Mouse (Mus musculus) E14TG2a.4 (cell line): ENCODE results near the gene Mast4.

Experiments used
- H3K27me3 ChIP-seq: 2 replicates; pipeline ENCODE4 v1.6.1; 2014; ENCODE audit warnings: low read length, control low read depth; ENCODE audit not compliant: insufficient read depth
- H3K36me3 ChIP-seq: 2 replicates; pipeline ENCODE4 v1.6.1; 2014; ENCODE audit warnings: low read length, control low read depth; ENCODE audit not compliant: insufficient read depth
- H3K4me1 ChIP-seq: replicated peaks from 2 replicates; pipeline ENCODE4 v1.6.1; 2014; ENCODE audit warnings: low read depth, low read length, control low read depth
- H3K4me3 ChIP-seq: replicated peaks from 2 replicates; pipeline ENCODE4 v1.5.1; 2014; ENCODE audit warnings: mild to moderate bottlenecking, low read length
- H3K9me3 ChIP-seq: 2 replicates; pipeline ENCODE4 v1.6.1; 2014; ENCODE audit warnings: low read length, control low read depth
- CTCF ChIP-seq: conservative IDR thresholded peaks from 2 replicates; pipeline ENCODE4 v1.5.1; 2014; ENCODE audit warnings: low read length
- NANOG ChIP-seq: IDR thresholded peaks from 2 replicates; pipeline ENCODE4 v1.6.1; 2014; ENCODE audit warnings: borderline replicate concordance, low read length, mixed read lengths
- POU5F1 ChIP-seq: IDR thresholded peaks from 2 replicates; pipeline ENCODE4 v1.6.1; 2014; ENCODE audit warnings: low read length, borderline replicate concordance

Gene Mast4

DNA sequence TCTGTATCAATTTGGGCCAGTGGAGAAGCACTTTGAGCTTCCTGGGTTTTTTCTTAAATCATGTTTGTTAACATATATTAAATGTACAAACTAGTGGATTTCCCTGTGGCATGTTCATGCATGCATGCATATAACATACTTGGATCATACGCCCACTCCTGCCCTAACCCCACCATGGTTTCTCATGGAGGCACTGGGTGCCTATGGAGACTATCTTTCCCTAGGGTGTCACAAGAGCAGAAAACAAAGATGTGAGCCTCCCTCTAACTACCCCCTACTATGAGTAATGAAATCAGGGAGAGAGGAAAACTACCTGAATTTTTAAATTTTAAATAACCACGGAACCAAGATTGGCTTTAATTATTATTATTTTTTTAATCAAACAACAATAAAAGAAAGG lies 32.2 kb downstream of the Mast4 start:
- Histone ChIP-seq H3K27me3 (no peaks in the 10 kb centered on the region), H3K36me3 (no peaks in the 10 kb centered on the region), H3K4me1 (peaks cover 20% of the 10 kb centered on the region), H3K9me3 (no peaks in the 10 kb centered on the region), H3K4me3 (no peak overlapping the region)
- TF ChIP-seq NANOG (no peak), CTCF (no peak), POU5F1 (no peak)

DNA sequence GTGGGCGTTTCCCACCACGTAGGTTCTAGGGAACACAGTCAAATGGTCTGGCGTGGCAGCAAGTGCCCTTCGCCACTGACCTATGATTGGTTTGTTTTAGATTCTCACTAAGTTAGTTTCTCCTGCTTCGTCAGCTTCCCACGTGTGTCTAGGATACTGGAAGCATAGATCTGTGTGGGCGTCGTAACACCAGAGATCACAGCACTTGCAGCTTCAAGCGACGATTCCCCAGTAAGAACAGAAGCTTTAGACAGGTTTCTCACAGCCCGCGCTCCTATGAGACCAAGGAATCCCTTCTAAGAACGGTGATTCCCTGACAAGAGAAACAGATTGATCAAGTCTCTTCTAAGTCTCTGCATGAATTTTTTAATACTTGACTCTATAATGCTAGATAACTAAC lies 39.9 kb downstream of the Mast4 start:
- no peak for TF ChIP-seq CTCF
- TF ChIP-seq NANOG: no peak
- no peak for TF ChIP-seq POU5F1
- no peaks in the 10 kb centered on the region for H3K27me3 ChIP-seq
- no peak overlapping the region for H3K4me3 ChIP-seq
- H3K4me1 ChIP-seq: no peaks in the 10 kb centered on the region
- peaks cover 5% of the 10 kb centered on the region for H3K9me3 ChIP-seq
- H3K36me3 ChIP-seq: no peaks in the 10 kb centered on the region

GRCm38 (mm10) chr13:103293121-103293520 lies 41.2 kb downstream of the Mast4 start:
- Histone ChIP-seq H3K9me3 (peaks cover 5% of the 10 kb centered on the region), H3K4me1 (no peaks in the 10 kb centered on the region), H3K4me3 (no peak overlapping the region), H3K27me3 (no peaks in the 10 kb centered on the region), H3K36me3 (no peaks in the 10 kb centered on the region)
- TF ChIP-seq NANOG: no peak
- TF ChIP-seq POU5F1: no peak
- no peak for TF ChIP-seq CTCF

DNA sequence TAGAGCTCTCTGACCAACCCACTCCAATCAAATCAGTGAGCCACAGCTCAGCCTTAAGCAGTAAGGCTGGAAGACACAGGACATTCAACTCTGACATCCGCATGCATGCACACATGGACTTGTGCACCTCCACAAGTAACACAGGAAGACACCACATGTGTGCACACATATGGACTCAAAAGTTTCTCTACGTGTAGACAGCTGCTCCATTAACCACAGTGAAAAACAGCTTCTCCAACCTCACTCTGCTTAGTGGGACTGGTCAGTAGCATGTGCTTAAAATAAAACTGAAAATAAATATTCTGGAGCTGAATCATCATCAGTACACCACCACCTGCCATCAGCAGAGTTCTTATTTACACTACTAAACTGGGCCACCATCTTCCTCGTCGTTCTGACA lies 43.2 kb downstream of the Mast4 start:
- H3K9me3 ChIP-seq: peaks cover 5% of the 10 kb centered on the region
- no peaks in the 10 kb centered on the region for H3K27me3 ChIP-seq
- TF ChIP-seq CTCF (no peak), NANOG (no peak), POU5F1 (no peak)
- H3K4me1 ChIP-seq: no peaks in the 10 kb centered on the region
- no peaks in the 10 kb centered on the region for H3K36me3 ChIP-seq
- H3K4me3 ChIP-seq: no peak overlapping the region

DNA sequence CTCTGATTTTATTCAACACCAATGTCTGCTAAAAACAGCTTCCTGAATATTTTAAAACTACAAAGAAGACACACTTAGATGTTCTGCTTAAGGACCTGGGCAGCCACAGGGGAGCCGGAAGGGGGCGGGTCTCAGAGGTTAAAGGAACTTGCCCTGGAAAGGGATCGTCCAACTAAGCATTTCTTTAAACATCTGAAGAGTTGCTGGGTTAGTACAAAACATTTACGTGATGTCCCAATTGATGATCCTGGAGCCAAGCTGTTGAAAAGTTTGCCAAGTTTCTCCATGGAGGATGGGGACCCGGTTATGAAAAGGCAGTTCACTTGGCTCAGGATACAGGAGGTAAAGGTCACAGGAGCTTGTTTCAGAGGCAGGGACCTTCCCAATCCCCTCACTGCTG lies 48.5 kb downstream of the Mast4 start:
- Histone ChIP-seq H3K4me1 (no peaks in the 10 kb centered on the region), H3K36me3 (no peaks in the 10 kb centered on the region), H3K27me3 (no peaks in the 10 kb centered on the region), H3K4me3 (no peak overlapping the region), H3K9me3 (no peaks in the 10 kb centered on the region)
- no peak for TF ChIP-seq CTCF

DNA sequence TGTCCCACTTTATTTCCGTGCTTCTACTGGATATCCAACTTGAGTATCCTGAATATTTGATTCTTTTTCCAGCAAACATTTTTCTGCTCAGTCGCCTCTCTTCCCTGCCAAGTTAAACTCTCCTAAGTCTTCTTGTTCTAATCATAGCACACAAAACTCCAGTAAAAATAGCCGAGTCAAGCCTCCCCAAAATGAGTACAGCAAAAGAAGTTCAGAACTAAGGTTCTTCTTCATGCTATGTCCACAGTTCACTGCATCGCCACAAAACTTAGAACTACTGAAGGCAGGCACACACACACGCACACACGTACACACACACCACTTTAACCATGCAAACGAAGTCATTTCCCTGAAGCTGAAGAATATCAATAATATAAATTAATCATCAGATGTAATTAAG lies 49.3 kb downstream of the Mast4 start:
- Histone ChIP-seq H3K27me3 (no peaks in the 10 kb centered on the region), H3K9me3 (no peaks in the 10 kb centered on the region), H3K4me3 (no peak overlapping the region), H3K4me1 (no peaks in the 10 kb centered on the region), H3K36me3 (no peaks in the 10 kb centered on the region)
- TF ChIP-seq POU5F1: no peak
- TF ChIP-seq NANOG: no peak
- no peak for TF ChIP-seq CTCF

DNA sequence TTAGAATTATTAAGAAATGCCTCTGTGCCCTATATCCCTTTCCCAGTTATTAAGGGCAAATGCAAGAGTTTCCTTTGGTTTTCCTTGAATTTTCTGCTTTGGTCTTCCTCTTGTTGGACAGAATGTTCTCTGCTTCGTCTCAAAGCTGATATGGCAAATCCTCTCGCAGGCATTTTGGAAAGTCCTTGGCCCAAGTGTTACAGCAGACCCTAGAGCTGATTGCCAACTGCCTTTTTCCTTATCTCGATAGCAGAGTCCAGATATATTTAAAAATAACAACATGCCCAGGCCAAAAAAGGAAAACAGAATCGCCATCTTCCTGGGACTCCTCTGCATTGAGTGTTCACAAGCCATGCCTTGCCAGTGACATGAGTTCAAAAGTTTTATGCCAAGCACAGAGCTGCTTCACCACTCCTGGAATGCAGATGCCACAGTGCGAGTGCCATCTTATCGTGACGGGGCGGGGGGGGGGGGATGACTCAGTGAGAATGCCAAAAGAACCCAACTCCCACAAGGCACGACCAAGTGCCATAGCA lies 63.4 kb downstream of the Mast4 start:
- Histone ChIP-seq H3K36me3 (no peaks in the 10 kb centered on the region), H3K27me3 (no peaks in the 10 kb centered on the region)
- TF ChIP-seq POU5F1 (no peak), CTCF (no peak), NANOG (no peak)

GRCm38 (mm10) chr13:103262707-103263106 lies 71.6 kb downstream of the Mast4 start:
- Histone ChIP-seq H3K36me3 (no peaks in the 10 kb centered on the region), H3K9me3 (no peaks in the 10 kb centered on the region), H3K4me3 (no peak overlapping the region), H3K4me1 (peaks cover 7% of the 10 kb centered on the region; the same call in 1 of the 2 replicates), H3K27me3 (no peaks in the 10 kb centered on the region)
- TF ChIP-seq POU5F1: no peak

More for the DNA sequence above, 63.4 kb downstream of the Mast4 start:
- no peaks in the 10 kb centered on the region for H3K4me1 ChIP-seq
- H3K4me3 ChIP-seq: no peak overlapping the region
- H3K9me3 ChIP-seq: no peaks in the 10 kb centered on the region

DNA sequence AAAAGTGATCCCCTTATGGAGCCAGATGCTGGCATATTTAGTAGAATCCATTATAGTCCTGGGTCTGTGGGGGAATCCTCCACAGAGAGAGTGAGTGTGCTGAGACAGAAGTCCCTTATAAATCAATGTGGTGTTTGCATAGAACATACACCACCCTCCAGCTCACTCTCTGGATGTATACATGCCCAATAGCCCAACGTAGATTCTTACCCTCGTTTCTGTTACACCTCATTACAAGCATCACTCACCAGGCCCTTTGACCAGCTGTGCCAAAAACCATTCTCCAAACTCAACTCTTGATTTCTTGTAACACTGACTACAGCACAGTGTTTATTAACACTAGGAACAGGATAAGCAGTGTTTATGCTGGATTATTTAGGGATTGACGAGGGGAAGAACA lies 72.2 kb downstream of the Mast4 start:
- Histone ChIP-seq H3K27me3 (no peaks in the 10 kb centered on the region), H3K4me3 (no peak overlapping the region), H3K36me3 (no peaks in the 10 kb centered on the region), H3K9me3 (no peaks in the 10 kb centered on the region), H3K4me1 (peaks cover 7% of the 10 kb centered on the region; the same call in 1 of the 2 replicates)
- no peak for TF ChIP-seq NANOG
- no peak for TF ChIP-seq CTCF
- no peak for TF ChIP-seq POU5F1
